Mouse (Mus musculus): ENCODE results near the gene Ccdc34.
A peak's percentile ranks its signal among the peaks of the same experiment; 100 is the strongest.

Gene Ccdc34

GRCm38 (mm10) chr2:110017616-110018505 lies at the start of gene Ccdc34:
Ccdc34 (plus strand) TSS chr2:110017817.
- no peaks in the 10 kb centered on the region for H3K9me3 ChIP-seq (ENCODE audit: low read length)
- no peaks in the 10 kb centered on the region for H3K27me3 ChIP-seq (ENCODE audit: insufficient read depth, low read length)
- TF ChIP-seq CTCF (conservative IDR thresholded peaks at IDR 0.05; ENCODE audit: low read length), result no peak
- TF ChIP-seq POU5F1 (IDR thresholded peaks at IDR 0.05; ENCODE audit: borderline replicate concordance, low read length), result no peak
- no peak for TF ChIP-seq NANOG (IDR thresholded peaks at IDR 0.05; ENCODE audit: borderline replicate concordance, low read length)
- peaks cover 40% of the 10 kb centered on the region for H3K36me3 ChIP-seq (ENCODE audit: insufficient read depth, low read length)
- H3K4me1 ChIP-seq (replicated peaks; ENCODE audit: low read depth, low read length), result peaks cover 34% of the 10 kb centered on the region
- peak within 1 kb of the TSS; percentile 91 for H3K4me3 ChIP-seq (replicated peaks; ENCODE audit: low read length)

GRCm38 (mm10) chr2:109969381-109969780 lies 48.2 kb upstream of the Ccdc34 start:
- Histone ChIP-seq H3K9me3 (ENCODE audit: low read length) (no peaks in the 10 kb centered on the region), H3K27me3 (ENCODE audit: insufficient read depth, low read length) (no peaks in the 10 kb centered on the region), H3K4me3 (replicated peaks; ENCODE audit: low read length) (no peak overlapping the region), H3K36me3 (ENCODE audit: insufficient read depth, low read length) (peaks cover 25% of the 10 kb centered on the region), H3K4me1 (replicated peaks; ENCODE audit: low read depth, low read length) (peaks cover 49% of the 10 kb centered on the region)
- TF ChIP-seq POU5F1 (IDR thresholded peaks at IDR 0.05; ENCODE audit: borderline replicate concordance, low read length) (no peak), NANOG (IDR thresholded peaks at IDR 0.05; ENCODE audit: borderline replicate concordance, low read length) (no peak), CTCF (conservative IDR thresholded peaks at IDR 0.05; ENCODE audit: low read length) (no peak)

GRCm38 (mm10) chr2:109969926-109970532 lies 47.6 kb upstream of the Ccdc34 start:
- H3K27me3 ChIP-seq (ENCODE audit: insufficient read depth, low read length), result no peaks in the 10 kb centered on the region
- peaks cover 49% of the 10 kb centered on the region for H3K4me1 ChIP-seq (replicated peaks; ENCODE audit: low read depth, low read length)
- H3K9me3 ChIP-seq (ENCODE audit: low read length), result no peaks in the 10 kb centered on the region
- TF ChIP-seq NANOG (IDR thresholded peaks at IDR 0.05; ENCODE audit: borderline replicate concordance, low read length) (no peak), POU5F1 (IDR thresholded peaks at IDR 0.05; ENCODE audit: borderline replicate concordance, low read length) (no peak), CTCF (conservative IDR thresholded peaks at IDR 0.05; ENCODE audit: low read length) (no peak)
- H3K4me3 ChIP-seq (replicated peaks; ENCODE audit: low read length), result no peak overlapping the region
- H3K36me3 ChIP-seq (ENCODE audit: insufficient read depth, low read length), result peaks cover 32% of the 10 kb centered on the region

GRCm38 (mm10) chr2:109970744-109971410 lies 46.7 kb upstream of the Ccdc34 start:
- no peak for TF ChIP-seq POU5F1 (IDR thresholded peaks at IDR 0.05; ENCODE audit: borderline replicate concordance, low read length)
- no peak for TF ChIP-seq CTCF (conservative IDR thresholded peaks at IDR 0.05; ENCODE audit: low read length)
- TF ChIP-seq NANOG (IDR thresholded peaks at IDR 0.05; ENCODE audit: borderline replicate concordance, low read length), result no peak
- H3K4me3 ChIP-seq (replicated peaks; ENCODE audit: low read length), result no peak overlapping the region
- peaks cover 40% of the 10 kb centered on the region for H3K36me3 ChIP-seq (ENCODE audit: insufficient read depth, low read length)
- H3K27me3 ChIP-seq (ENCODE audit: insufficient read depth, low read length), result no peaks in the 10 kb centered on the region
- no peaks in the 10 kb centered on the region for H3K9me3 ChIP-seq (ENCODE audit: low read length)
- H3K4me1 ChIP-seq (replicated peaks; ENCODE audit: low read depth, low read length), result peaks cover 42% of the 10 kb centered on the region

GRCm38 (mm10) chr2:109972310-109972709 lies 45.3 kb upstream of the Ccdc34 start:
- Histone ChIP-seq H3K9me3 (ENCODE audit: low read length) (no peaks in the 10 kb centered on the region), H3K27me3 (ENCODE audit: insufficient read depth, low read length) (no peaks in the 10 kb centered on the region), H3K36me3 (ENCODE audit: insufficient read depth, low read length) (peaks cover 50% of the 10 kb centered on the region), H3K4me3 (replicated peaks; ENCODE audit: low read length) (no peak overlapping the region), H3K4me1 (replicated peaks; ENCODE audit: low read depth, low read length) (peaks cover 35% of the 10 kb centered on the region)
- TF ChIP-seq POU5F1 (IDR thresholded peaks at IDR 0.05; ENCODE audit: borderline replicate concordance, low read length), result no peak
- no peak for TF ChIP-seq NANOG (IDR thresholded peaks at IDR 0.05; ENCODE audit: borderline replicate concordance, low read length)
- no peak for TF ChIP-seq CTCF (conservative IDR thresholded peaks at IDR 0.05; ENCODE audit: low read length)

- Histone ChIP-seq H3K27me3 (ENCODE audit: insufficient read depth, low read length) (no peaks in the 10 kb centered on the region), H3K4me3 (replicated peaks; ENCODE audit: low read length) (no peak overlapping the region), H3K36me3 (ENCODE audit: insufficient read depth, low read length) (peaks cover 56% of the 10 kb centered on the region), H3K4me1 (replicated peaks; ENCODE audit: low read depth, low read length) (peaks cover 37% of the 10 kb centered on the region), H3K9me3 (ENCODE audit: low read length) (no peaks in the 10 kb centered on the region)
- TF ChIP-seq NANOG (IDR thresholded peaks at IDR 0.05; ENCODE audit: borderline replicate concordance, low read length), result no peak
- no peak for TF ChIP-seq CTCF (conservative IDR thresholded peaks at IDR 0.05; ENCODE audit: low read length)
- TF ChIP-seq POU5F1 (IDR thresholded peaks at IDR 0.05; ENCODE audit: borderline replicate concordance, low read length), result no peak
Observed at GRCm38 (mm10) chr2:109972922-109973321, 44.7 kb upstream of the Ccdc34 start.

GRCm38 (mm10) chr2:109974807-109975206 lies 42.8 kb upstream of the Ccdc34 start:
- Histone ChIP-seq H3K36me3 (ENCODE audit: insufficient read depth, low read length) (peaks cover 62% of the 10 kb centered on the region), H3K9me3 (ENCODE audit: low read length) (no peaks in the 10 kb centered on the region), H3K27me3 (ENCODE audit: insufficient read depth, low read length) (no peaks in the 10 kb centered on the region), H3K4me1 (replicated peaks; ENCODE audit: low read depth, low read length) (peaks cover 20% of the 10 kb centered on the region), H3K4me3 (replicated peaks; ENCODE audit: low read length) (no peak overlapping the region)
- TF ChIP-seq POU5F1 (IDR thresholded peaks at IDR 0.05; ENCODE audit: borderline replicate concordance, low read length) (no peak), CTCF (conservative IDR thresholded peaks at IDR 0.05; ENCODE audit: low read length) (no peak), NANOG (IDR thresholded peaks at IDR 0.05; ENCODE audit: borderline replicate concordance, low read length) (no peak)

GRCm38 (mm10) chr2:109976181-109976580 lies 41.4 kb upstream of the Ccdc34 start:
- H3K9me3 ChIP-seq (ENCODE audit: low read length), result no peaks in the 10 kb centered on the region
- H3K4me1 ChIP-seq (replicated peaks; ENCODE audit: low read depth, low read length), result peaks cover 6% of the 10 kb centered on the region
- no peak for TF ChIP-seq NANOG (IDR thresholded peaks at IDR 0.05; ENCODE audit: borderline replicate concordance, low read length)
- TF ChIP-seq POU5F1 (IDR thresholded peaks at IDR 0.05; ENCODE audit: borderline replicate concordance, low read length), result no peak
- TF ChIP-seq CTCF (conservative IDR thresholded peaks at IDR 0.05; ENCODE audit: low read length), result no peak
- no peak overlapping the region for H3K4me3 ChIP-seq (replicated peaks; ENCODE audit: low read length)
- peaks cover 60% of the 10 kb centered on the region for H3K36me3 ChIP-seq (ENCODE audit: insufficient read depth, low read length)
- no peaks in the 10 kb centered on the region for H3K27me3 ChIP-seq (ENCODE audit: insufficient read depth, low read length)

Data from E14TG2a.4 (cell line).